Mouse (Mus musculus) hindbrain, embryonic 13.5 days (tissue): ENCODE results near the gene Cbx4. TPM values are rescaled to one million over a fixed set of nuclear protein-coding genes. Genes with fewer than 3 reads are reported as not detected.

Experiments used
- polyA plus RNA-seq: library from polyadenylated mRNA; unstranded; fragments of >200 nt; fragmentation: Nextera tagmentation; extraction: Ambion mirVana; gene quantifications from 2 replicates; pipeline ENCODE4 v1.2.1, GENCODE M21; 2015

Gene Cbx4
- polyA plus RNA-seq, 1 experiment from 2014 or later: 14.1 TPM

Other genes starting within 250 kb of the Cbx4 start
- gene Rbfox3, start 174.6 kb downstream of the Cbx4 start, polyA plus RNA-seq: 54.3 and 55.2 TPM in 2 replicates
- gene Enpp7, start 98.0 kb downstream of the Cbx4 start, polyA plus RNA-seq: not detected in 2 replicates
- gene Cbx2, start 63.3 kb downstream of the Cbx4 start, polyA plus RNA-seq: 20.3 and 24.2 TPM in 2 replicates
- gene Cbx8, start 45.3 kb downstream of the Cbx4 start, polyA plus RNA-seq: 10.0 and 11.1 TPM in 2 replicates
- 57.4 and 61.1 TPM in 2 replicates for gene Tbc1d16, start 142.3 kb upstream of the Cbx4 start, polyA plus RNA-seq
- gene Ccdc40, start 142.4 kb upstream of the Cbx4 start, polyA plus RNA-seq: 14.6 and 18.0 TPM in 2 replicates
- 59.6 and 62.3 TPM in 2 replicates for gene Gaa, start 181.7 kb upstream of the Cbx4 start, polyA plus RNA-seq
- gene Eif4a3, start 213.9 kb upstream of the Cbx4 start, polyA plus RNA-seq: 266 and 296 TPM in 2 replicates
- 0.06 and 0.09 TPM in 2 replicates for gene Card14, start 221.5 kb upstream of the Cbx4 start, polyA plus RNA-seq